Comparison of ENCODE assay signal across 16 mouse cellular contexts in genomic region chr4:96786610-96787009, GRCm38 (mm10). TPM values are rescaled to one million over a fixed set of nuclear protein-coding genes. Genes with fewer than 3 reads are reported as not detected.
A peak's percentile ranks its signal among the peaks of the same experiment; 100 is the strongest.
DNase-seq lines count a peak whose midpoint lies in the region; ATAC-seq and TF ChIP-seq lines count a peak whose summit lies in the region.
"Had no signal": no experiment of that assay in that cellular context is flagged by ENCODE, and none has a peak within 500 bp of the region (broad histone marks: within the 10 kb centered on the region; RNA-seq: fewer than 3 reads in every experiment).

No protein-coding gene starts in this region.

- H3K9ac ChIP-seq in lung, embryonic 14.5 days: no peak overlapping the region
- no peak overlapping the region for H3K9ac ChIP-seq in embryonic facial prominence, embryonic 14.5 days (ENCODE audit: low read depth, low read length)
- H3K9ac ChIP-seq: liver, embryonic 13.5 days had no signal

- no peaks in the 10 kb centered on the region for H3K9me3 ChIP-seq in lung, embryonic 14.5 days (ENCODE audit: low read depth, low read length)
- H3K9me3 ChIP-seq in embryonic facial prominence, embryonic 14.5 days (ENCODE audit: control insufficient read depth, low read length): no peaks in the 10 kb centered on the region
- H3K9me3 ChIP-seq: liver, embryonic 13.5 days had no signal

- TF ChIP-seq POLR2A in thymus, adult 2 months (IDR thresholded peaks at IDR 0.05; ENCODE audit: control insufficient read depth, extremely low read depth, insufficient read depth, low read length, poor library complexity): no peak

- peak; percentile 62 for ATAC-seq in lung, embryonic 14.5 days (ENCODE audit: insufficient read depth)
- 0 out of 2 replicates have a peak, but pooled peaks have one; percentile 52 for ATAC-seq in common myeloid progenitor, adult 5-6 weeks (replicated peaks; ENCODE audit: low read depth, poor library complexity, severe bottlenecking)
- peak; percentile 44; the same call in 1 of the 2 replicates for ATAC-seq in embryonic facial prominence, embryonic 14.5 days (ENCODE audit: low read depth)
- ATAC-seq: forebrain, embryonic 14.5 days; midbrain, embryonic 16.5 days had no signal

- DNase-seq in lung, embryonic 14.5 days: peak; percentile 48
- DNase-seq in lung, postnatal 25 days (ENCODE audit: low spot score): no peak
- peak; percentile 39 for DNase-seq in embryonic facial prominence, embryonic 14.5 days (ENCODE audit: low spot score)
- DNase-seq in thymus, adult 2 months: peak; percentile 16
- no peak for DNase-seq in frontal cortex, postnatal 25 days (ENCODE audit: low spot score in 2 of 2)
- no peak for DNase-seq in spleen, postnatal 4 days (ENCODE audit: low spot score in 2 of 2)
- DNase-seq: heart, postnatal 10 days; kidney, adult 9 months; liver, embryonic 13.5 days had no signal

- TF ChIP-seq CTCF in lung, embryonic 14.5 days (IDR thresholded peaks at IDR 0.05; ENCODE audit: low read depth): no peak
- no peak for TF ChIP-seq CTCF in thymus, adult 2 months (IDR thresholded peaks at IDR 0.05; ENCODE audit: borderline replicate concordance, control insufficient read depth, extremely low read depth, insufficient read depth, low read length, poor library complexity)

- H3K4me1 ChIP-seq in lung, embryonic 14.5 days (ENCODE audit: insufficient read depth): no peaks in the 10 kb centered on the region
- H3K4me1 ChIP-seq in embryonic facial prominence, embryonic 14.5 days (ENCODE audit: control insufficient read depth, insufficient read depth, low read length): 0 out of 2 replicates have a peak, but pooled peaks cover 3% of the 10 kb centered on the region
- H3K4me1 ChIP-seq in thymus, adult 2 months (replicated peaks; ENCODE audit: control insufficient read depth, insufficient read depth, low read length): no peaks in the 10 kb centered on the region
- H3K4me1 ChIP-seq: liver, embryonic 13.5 days had no signal

- H3K27me3 ChIP-seq in lung, embryonic 14.5 days (ENCODE audit: insufficient read depth, low read length): no peaks in the 10 kb centered on the region
- no peaks in the 10 kb centered on the region for H3K27me3 ChIP-seq in embryonic facial prominence, embryonic 14.5 days (replicated peaks; ENCODE audit: control insufficient read depth, insufficient read depth, low read length)
- no peaks in the 10 kb centered on the region for H3K27me3 ChIP-seq in thymus, adult 2 months (ENCODE audit: control insufficient read depth, insufficient read depth, low read length)
- H3K27me3 ChIP-seq: liver, embryonic 13.5 days had no signal

- WGBS in lung, embryonic 14.5 days: 23% methylated on average over 7 of the region's 7 CpGs
- 17% methylated on average over 7 of the region's 7 CpGs for WGBS in embryonic facial prominence, embryonic 14.5 days
- WGBS in thymus, adult 2 months: 23% methylated on average over 7 of the region's 7 CpGs

- no peak overlapping the region for H3K4me3 ChIP-seq in lung, embryonic 14.5 days (ENCODE audit: low read depth, low read length)
- H3K4me3 ChIP-seq in embryonic facial prominence, embryonic 14.5 days (ENCODE audit: low read depth, low read length): no peak overlapping the region
- no peak overlapping the region for H3K4me3 ChIP-seq in thymus, adult 2 months (ENCODE audit: control insufficient read depth, insufficient read depth, low read length)
- H3K4me3 ChIP-seq: liver, embryonic 13.5 days had no signal

- no peaks in the 10 kb centered on the region for H3K36me3 ChIP-seq in lung, embryonic 14.5 days (ENCODE audit: insufficient read depth)
- H3K36me3 ChIP-seq in embryonic facial prominence, embryonic 14.5 days (ENCODE audit: control insufficient read depth, insufficient read depth, low read length): no peaks in the 10 kb centered on the region
- H3K36me3 ChIP-seq in thymus, adult 2 months (ENCODE audit: control insufficient read depth, insufficient read depth, low read length): no peaks in the 10 kb centered on the region
- H3K36me3 ChIP-seq: liver, embryonic 13.5 days had no signal

- H3K27ac ChIP-seq in lung, embryonic 14.5 days (ENCODE audit: low read depth): no peak overlapping the region
- no peak overlapping the region for H3K27ac ChIP-seq in embryonic facial prominence, embryonic 14.5 days (replicated peaks; ENCODE audit: low read depth, low read length)
- no peak overlapping the region for H3K27ac ChIP-seq in thymus, adult 2 months (ENCODE audit: control insufficient read depth, insufficient read depth, low read length)
- H3K27ac ChIP-seq: liver, embryonic 13.5 days had no signal

- H3K4me2 ChIP-seq in lung, embryonic 14.5 days: no peak overlapping the region
- H3K4me2 ChIP-seq in embryonic facial prominence, embryonic 14.5 days (ENCODE audit: low read depth, low read length): no peak overlapping the region
- H3K4me2 ChIP-seq: liver, embryonic 13.5 days had no signal

RNA-seq across cellular contexts. Expression of gene Gm12695, which starts 1.6 kb away (rescaled TPM):
- not detected in 2 replicates for polyA plus RNA-seq in lung, embryonic 14.5 days (2014; fragmentation: Nextera tagmentation; extraction: Ambion mirVana)
- not detected in 2 replicates for total RNA-seq in common myeloid progenitor, adult 5-6 weeks (2017)
- polyA plus RNA-seq in embryonic facial prominence, embryonic 14.5 days (2014; fragmentation: Nextera tagmentation; extraction: Ambion mirVana): 0.32 TPM in 1 of 2 replicates, not detected in the other
- polyA plus RNA-seq in thymus, adult 2 months (2012; rRNA removed): not detected in 2 replicates
- total RNA-seq: heart, postnatal 10 days; left cerebral cortex, adult 18-20 months had no signal
- polyA plus RNA-seq: forebrain, embryonic 14.5 days; gonadal fat pad, adult 2 months; liver, embryonic 13.5 days; midbrain, embryonic 16.5 days; neural tube, embryonic 14.5 days; small intestine, adult 2 months had no signal

Comparison
In these comparisons a context has a peak if more than half of its experiments do, and no peak if none do; other contexts are left out.
1. DNase-seq: peak in lung, embryonic 14.5 days (single experiment), embryonic facial prominence, embryonic 14.5 days (single experiment) and thymus, adult 2 months (single experiment); none in lung, postnatal 25 days (single experiment), frontal cortex, postnatal 25 days (0 of 2) and spleen, postnatal 4 days (0 of 2).
2. Peak in every context shown above with its lines, with median percentiles within 50 percentile points of each other: ATAC-seq.